Mouse (Mus musculus): ENCODE data around the gene Lrrc34. TPM values are rescaled to one million over a fixed set of nuclear protein-coding genes. Genes with fewer than 3 reads are reported as not detected.

The Lrrc34 gene
- polyA plus RNA-seq, 1 experiment from 2014 or later = 0.68 TPM

GRCm38 (mm10) chr3:30610930-30611329 is 36.7 kb downstream of the Lrrc34 start:
- Histone ChIP-seq H3K36me3 (ENCODE audit: control insufficient read depth, insufficient read depth, low read length) (peaks cover 92% of the 10 kb centered on the region), H3K4me1 (ENCODE audit: control insufficient read depth in 2 of 2, insufficient read depth in 2 of 2, low read length in 2 of 2) (no peaks in the 10 kb centered on the region)
- 93% methylated on average over 4 of the region's 4 CpGs for WGBS

GRCm38 (mm10) chr3:30608999-30609398 is 38.7 kb downstream of the Lrrc34 start:
- H3K27ac ChIP-seq (replicated peaks in 1 of 2; ENCODE audit: control insufficient read depth in 1 of 2, insufficient read depth in 1 of 2, low read depth in 2 of 2, low read length in 2 of 2) = no peak overlapping the region
- H3K9me3 ChIP-seq (ENCODE audit: control insufficient read depth, low read length) = no peaks in the 10 kb centered on the region
- H3K27me3 ChIP-seq (ENCODE audit: control insufficient read depth, insufficient read depth, low read length) = no peaks in the 10 kb centered on the region
- ATAC-seq (ENCODE audit: insufficient number of reproducible peaks, insufficient read depth, low FRiP score, low read depth) = no peak
- no peak overlapping the region for H3K4me3 ChIP-seq (ENCODE audit: control insufficient read depth in 1 of 2, insufficient read depth in 1 of 2, low read depth in 1 of 2, low read length in 2 of 2)
- H3K36me3 ChIP-seq (ENCODE audit: control insufficient read depth, insufficient read depth, low read length) = peaks cover 89% of the 10 kb centered on the region
- 90% methylated on average over 3 of the region's 3 CpGs for WGBS
- H3K4me1 ChIP-seq (ENCODE audit: control insufficient read depth in 2 of 2, insufficient read depth in 2 of 2, low read length in 2 of 2) = no peaks in the 10 kb centered on the region
- H3K9ac ChIP-seq (ENCODE audit: low read length) = no peak overlapping the region
- no peak overlapping the region for H3K4me2 ChIP-seq (ENCODE audit: low read length)

More at GRCm38 (mm10) chr3:30610930-30611329, 36.7 kb downstream of the Lrrc34 start:
- Histone ChIP-seq H3K27ac (replicated peaks in 1 of 2; ENCODE audit: control insufficient read depth in 1 of 2, insufficient read depth in 1 of 2, low read depth in 2 of 2, low read length in 2 of 2) (no peak overlapping the region), H3K27me3 (ENCODE audit: control insufficient read depth, insufficient read depth, low read length) (no peaks in the 10 kb centered on the region), H3K4me2 (ENCODE audit: low read length) (no peak overlapping the region), H3K4me3 (ENCODE audit: control insufficient read depth in 1 of 2, insufficient read depth in 1 of 2, low read depth in 1 of 2, low read length in 2 of 2) (no peak overlapping the region), H3K9me3 (ENCODE audit: control insufficient read depth, low read length) (no peaks in the 10 kb centered on the region), H3K9ac (ENCODE audit: low read length) (no peak overlapping the region)
- ATAC-seq (ENCODE audit: insufficient number of reproducible peaks, insufficient read depth, low FRiP score, low read depth) = no peak

- no peak overlapping the region for H3K27ac ChIP-seq (replicated peaks in 1 of 2; ENCODE audit: control insufficient read depth in 1 of 2, insufficient read depth in 1 of 2, low read depth in 2 of 2, low read length in 2 of 2)
- peak overlapping the region; percentile 93 for H3K9ac ChIP-seq (ENCODE audit: low read length)
- no peaks in the 10 kb centered on the region for H3K27me3 ChIP-seq (ENCODE audit: control insufficient read depth, insufficient read depth, low read length)
- H3K9me3 ChIP-seq (ENCODE audit: control insufficient read depth, low read length) = no peaks in the 10 kb centered on the region
- H3K36me3 ChIP-seq (ENCODE audit: control insufficient read depth, insufficient read depth, low read length) = peaks cover 43% of the 10 kb centered on the region
- peak overlapping the region; percentile 74 for H3K4me2 ChIP-seq (ENCODE audit: low read length)
- 41% methylated on average over 10 of the region's 10 CpGs for WGBS
- H3K4me3 ChIP-seq (ENCODE audit: control insufficient read depth in 1 of 2, insufficient read depth in 1 of 2, low read depth in 1 of 2, low read length in 2 of 2) = peak overlapping the region; percentile 64 to 87
- ATAC-seq (ENCODE audit: insufficient number of reproducible peaks, insufficient read depth, low FRiP score, low read depth) = no peak
- H3K4me1 ChIP-seq (ENCODE audit: control insufficient read depth in 2 of 2, insufficient read depth in 2 of 2, low read length in 2 of 2) = peaks cover 6 to 8% of the 10 kb centered on the region in 2 experiments; a peak in 3 of 4 replicates
These were observed 44.4 kb downstream of the Lrrc34 start for GRCm38 (mm10) chr3:30603256-30603655.

GRCm38 (mm10) chr3:30602740-30603098 is 45.0 kb downstream of the Lrrc34 start:
- no peak; the same call in none of the 2 replicates for ATAC-seq (ENCODE audit: insufficient number of reproducible peaks, insufficient read depth, low FRiP score, low read depth)
- Histone ChIP-seq H3K4me3 (ENCODE audit: control insufficient read depth in 1 of 2, insufficient read depth in 1 of 2, low read depth in 1 of 2, low read length in 2 of 2) (peak overlapping the region; percentile 64 to 87), H3K9ac (ENCODE audit: low read length) (peak overlapping the region; percentile 93), H3K36me3 (ENCODE audit: control insufficient read depth, insufficient read depth, low read length) (peaks cover 38% of the 10 kb centered on the region), H3K27me3 (ENCODE audit: control insufficient read depth, insufficient read depth, low read length) (no peaks in the 10 kb centered on the region), H3K4me1 (ENCODE audit: control insufficient read depth in 2 of 2, insufficient read depth in 2 of 2, low read length in 2 of 2) (peaks cover 6 to 8% of the 10 kb centered on the region in 2 experiments; a peak in 3 of 4 replicates), H3K9me3 (ENCODE audit: control insufficient read depth, low read length) (no peaks in the 10 kb centered on the region), H3K27ac (replicated peaks in 1 of 2; ENCODE audit: control insufficient read depth in 1 of 2, insufficient read depth in 1 of 2, low read depth in 2 of 2, low read length in 2 of 2) (peak overlapping the region; percentile 92 to 96), H3K4me2 (ENCODE audit: low read length) (peak overlapping the region; percentile 74)
- 0% methylated on average over 27 of the region's 27 CpGs for WGBS

GRCm38 (mm10) chr3:30602065-30602739 is 45.5 kb downstream of the Lrrc34 start, which contains the start of gene Mynn:
Mynn (plus strand) TSS chr3:30602065.
- peak within 1 kb of the TSS; percentile 92 to 96 for H3K27ac ChIP-seq (replicated peaks in 1 of 2; ENCODE audit: control insufficient read depth in 1 of 2, insufficient read depth in 1 of 2, low read depth in 2 of 2, low read length in 2 of 2)
- H3K4me3 ChIP-seq (ENCODE audit: control insufficient read depth in 1 of 2, insufficient read depth in 1 of 2, low read depth in 1 of 2, low read length in 2 of 2) = peak within 1 kb of the TSS; percentile 64 to 87
- peak within 1 kb of the TSS; percentile 74 for H3K4me2 ChIP-seq (ENCODE audit: low read length)
- H3K4me1 ChIP-seq (ENCODE audit: control insufficient read depth in 2 of 2, insufficient read depth in 2 of 2, low read length in 2 of 2) = peaks cover 6 to 8% of the 10 kb centered on the region in 2 experiments; a peak in 3 of 4 replicates
- under 1% methylated on average over 40 of the region's 40 CpGs for WGBS
- ATAC-seq (ENCODE audit: insufficient number of reproducible peaks, insufficient read depth, low FRiP score, low read depth) = peak; percentile 94
- H3K27me3 ChIP-seq (ENCODE audit: control insufficient read depth, insufficient read depth, low read length) = no peaks in the 10 kb centered on the region
- H3K9me3 ChIP-seq (ENCODE audit: control insufficient read depth, low read length) = no peaks in the 10 kb centered on the region
- H3K36me3 ChIP-seq (ENCODE audit: control insufficient read depth, insufficient read depth, low read length) = peaks cover 32% of the 10 kb centered on the region
- peak within 1 kb of the TSS; percentile 93 for H3K9ac ChIP-seq (ENCODE audit: low read length)

- H3K4me2 ChIP-seq (ENCODE audit: low read length) = peak overlapping the region; percentile 74
- H3K4me1 ChIP-seq (ENCODE audit: control insufficient read depth in 2 of 2, insufficient read depth in 2 of 2, low read length in 2 of 2) = peaks cover 6 to 8% of the 10 kb centered on the region in 2 experiments; a peak in 3 of 4 replicates
- peak overlapping the region; percentile 93 for H3K9ac ChIP-seq (ENCODE audit: low read length)
- H3K9me3 ChIP-seq (ENCODE audit: control insufficient read depth, low read length) = no peaks in the 10 kb centered on the region
- H3K27me3 ChIP-seq (ENCODE audit: control insufficient read depth, insufficient read depth, low read length) = no peaks in the 10 kb centered on the region
- H3K27ac ChIP-seq (replicated peaks in 1 of 2; ENCODE audit: control insufficient read depth in 1 of 2, insufficient read depth in 1 of 2, low read depth in 2 of 2, low read length in 2 of 2) = peak overlapping the region; percentile 92 to 96
- WGBS = under 1% methylated on average over 13 of the region's 13 CpGs
- peaks cover 29% of the 10 kb centered on the region for H3K36me3 ChIP-seq (ENCODE audit: control insufficient read depth, insufficient read depth, low read length)
- peak overlapping the region; percentile 64 to 87 for H3K4me3 ChIP-seq (ENCODE audit: control insufficient read depth in 1 of 2, insufficient read depth in 1 of 2, low read depth in 1 of 2, low read length in 2 of 2)
- no peak for ATAC-seq (ENCODE audit: insufficient number of reproducible peaks, insufficient read depth, low FRiP score, low read depth)
These were observed 46.0 kb downstream of the Lrrc34 start for GRCm38 (mm10) chr3:30601610-30602064.

GRCm38 (mm10) chr3:30601175-30601574 is 46.5 kb downstream of the Lrrc34 start:
- peak overlapping the region; percentile 63 to 87; a peak in 3 of 4 replicates for H3K4me3 ChIP-seq (ENCODE audit: control insufficient read depth in 1 of 2, insufficient read depth in 1 of 2, low read depth in 1 of 2, low read length in 2 of 2)
- no peaks in the 10 kb centered on the region for H3K9me3 ChIP-seq (ENCODE audit: control insufficient read depth, low read length)
- peaks cover 25% of the 10 kb centered on the region for H3K36me3 ChIP-seq (ENCODE audit: control insufficient read depth, insufficient read depth, low read length)
- peak overlapping the region; percentile 74 for H3K4me2 ChIP-seq (ENCODE audit: low read length)
- peak overlapping the region; percentile 85 to 96 for H3K27ac ChIP-seq (replicated peaks in 1 of 2; ENCODE audit: control insufficient read depth in 1 of 2, insufficient read depth in 1 of 2, low read depth in 2 of 2, low read length in 2 of 2)
- peaks cover 6 to 8% of the 10 kb centered on the region in 2 experiments; a peak in 3 of 4 replicates for H3K4me1 ChIP-seq (ENCODE audit: control insufficient read depth in 2 of 2, insufficient read depth in 2 of 2, low read length in 2 of 2)
- H3K9ac ChIP-seq (ENCODE audit: low read length) = peak overlapping the region; percentile 62; the same call in 1 of the 2 replicates
- WGBS = 0% methylated on average over 17 of the region's 17 CpGs
- H3K27me3 ChIP-seq (ENCODE audit: control insufficient read depth, insufficient read depth, low read length) = no peaks in the 10 kb centered on the region
- ATAC-seq (ENCODE audit: insufficient number of reproducible peaks, insufficient read depth, low FRiP score, low read depth) = no peak

Data from heart, embryonic 14.5 days (tissue).